Mouse (Mus musculus) lung, postnatal 0 days (tissue): Measurements from ENCODE around the gene 2010109A12Rik.

Experiments
- CTCF ChIP-seq: IDR thresholded peaks from 2 replicates; pipeline ENCODE4 v1.5.1; 2016; ENCODE audit warnings: antibody characterized with exemption, mild to moderate bottlenecking
- EP300 ChIP-seq: IDR thresholded peaks from 2 replicates; pipeline ENCODE4 v1.6.1; 2016; ENCODE audit warnings: antibody characterized with exemption, mild to moderate bottlenecking, control low read depth

GRCm38 (mm10) chr5:93201181-93201580, 5.1 kb upstream of the 2010109A12Rik start:
- TF ChIP-seq CTCF (no peak), EP300 (no peak)
